Mouse (Mus musculus) mature B cell (primary cell): ENCODE results near the gene Cfap299.
"Not testable (repeated sequence)": the region's sequence is repeated elsewhere in the genome, so short reads cannot be mapped to it uniquely, and the experiment has no call there.

ENCODE experiments used
- in situ Hi-C: fragments of 300-500 bp; cut with MboI; formaldehyde crosslinking; loops from 2 replicates; pipeline ENCODE4 v1.14.3; 2019

Cfap299 gene

DNA sequence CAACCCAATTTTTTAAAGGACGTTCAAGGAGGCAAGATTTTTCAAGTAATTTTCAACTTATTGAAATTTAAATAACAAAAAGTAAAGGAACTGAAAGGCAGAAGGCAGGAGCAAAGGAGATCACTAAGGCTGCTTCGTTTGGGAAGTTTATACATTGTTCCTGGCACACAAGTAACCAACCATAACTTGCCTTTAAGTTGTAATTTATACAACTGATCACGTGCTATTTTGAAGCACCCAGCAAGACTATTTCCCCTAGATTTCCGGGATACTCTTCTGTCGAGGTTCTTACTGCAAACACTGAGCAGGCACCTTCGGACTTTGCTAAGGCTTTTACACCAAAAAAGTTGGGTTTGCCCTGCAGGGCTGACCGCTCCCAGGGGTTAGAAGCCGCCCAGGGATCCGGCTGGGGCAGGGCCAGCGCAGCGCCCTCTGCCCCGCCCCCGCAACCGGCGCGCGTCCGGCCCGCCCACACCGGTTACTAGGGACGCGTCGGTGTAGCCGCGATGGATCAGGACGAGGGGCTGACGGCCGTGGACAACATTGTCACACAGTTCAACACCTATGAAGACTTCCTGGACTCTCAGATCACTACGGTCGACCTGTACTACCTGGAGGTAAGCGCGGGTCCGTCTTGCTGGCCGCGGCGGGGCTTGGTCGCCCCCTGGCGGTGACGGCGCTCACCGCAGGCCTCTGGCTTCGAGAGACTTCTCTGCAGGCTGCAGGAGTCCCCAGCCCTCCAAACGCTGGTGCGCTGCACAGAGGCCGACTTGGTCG is at the start of gene Cfap299:
Gene Cfap299 (plus strand): TSS at position 457 of the 777 bp plus-strand sequence.
- in situ Hi-C loops = loop anchor here (10.0 kb wide), 1 partner anchor 1194 kb away; no protein-coding TSS in a partner anchor

DNA sequence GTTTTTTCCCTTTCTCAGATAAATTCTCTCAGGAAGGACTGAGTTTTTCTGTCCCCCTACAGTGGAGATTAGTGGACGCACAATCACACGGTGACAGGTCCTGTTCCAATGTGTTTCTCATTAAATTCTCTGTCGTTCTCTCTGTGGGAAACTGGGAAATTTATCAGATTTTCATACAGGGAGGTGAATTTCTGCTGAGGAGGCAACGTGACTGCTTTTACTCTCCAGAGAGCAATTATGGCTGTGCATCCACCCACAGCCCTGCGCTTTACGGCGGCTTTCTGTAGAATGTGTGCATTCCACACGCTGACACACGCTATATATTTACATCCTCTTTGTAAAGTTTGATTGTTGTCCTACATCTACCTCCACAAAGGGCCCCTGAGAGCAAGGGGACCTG is 47.1 kb upstream of the Cfap299 start:
- in situ Hi-C loops = no loop called here

DNA sequence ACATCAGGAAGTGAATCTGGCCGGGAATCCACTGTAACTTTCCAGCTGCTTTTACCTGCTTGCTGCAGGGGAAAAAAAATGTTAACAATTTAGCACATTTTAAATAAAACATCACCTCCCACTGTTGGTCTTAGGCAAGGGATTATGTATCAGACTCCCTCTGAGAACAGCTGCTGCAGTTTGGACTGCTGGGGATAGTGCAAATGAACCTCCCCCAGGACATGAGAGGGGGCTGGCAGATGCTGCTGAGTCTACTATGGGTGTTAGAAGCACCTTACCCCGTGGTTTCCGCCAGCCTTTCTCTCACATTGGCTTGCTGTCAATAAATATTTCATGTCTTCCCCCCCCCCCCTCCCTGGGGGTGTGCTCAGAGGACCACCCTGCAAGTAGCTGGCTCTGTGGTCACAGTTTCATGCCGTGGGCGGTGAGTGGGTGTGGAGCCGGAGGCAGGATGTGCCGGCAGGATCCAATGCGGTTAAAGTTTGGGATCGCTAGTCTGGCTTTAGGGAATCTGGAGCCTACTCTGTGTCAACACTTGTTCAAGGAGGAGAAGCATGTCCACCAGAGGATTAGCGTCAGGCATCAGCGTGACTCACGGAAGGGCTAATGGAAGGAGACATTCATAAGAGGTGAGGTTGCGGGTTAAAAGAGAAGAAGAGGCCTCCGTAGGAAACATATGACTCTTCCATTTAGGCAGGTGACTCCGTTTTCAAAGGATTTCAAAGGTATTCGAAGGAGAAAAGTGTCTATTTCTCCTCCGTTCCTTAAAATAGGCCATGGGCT is 45.2 kb upstream of the Cfap299 start:
- in situ Hi-C loops = no loop called here

DNA sequence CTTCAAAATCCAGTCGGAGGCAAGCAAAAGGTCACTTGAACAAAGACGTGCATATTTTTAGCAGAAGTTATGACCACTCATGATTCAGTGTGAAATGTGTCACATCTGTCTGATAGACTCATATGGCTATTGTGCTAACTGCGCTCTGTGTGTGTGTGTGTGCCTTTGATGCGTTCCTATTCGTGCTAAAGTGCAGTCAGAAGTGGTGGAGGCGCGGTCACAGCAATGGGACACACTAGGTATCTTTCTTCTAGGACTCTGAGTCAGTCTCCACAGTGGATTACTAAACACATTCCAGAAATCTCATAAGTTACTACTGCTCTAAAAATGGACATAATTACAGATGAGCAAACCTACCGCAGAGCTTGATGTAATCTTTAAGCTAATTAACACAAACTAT is 38.5 kb upstream of the Cfap299 start:
- in situ Hi-C loops = no loop called here

DNA sequence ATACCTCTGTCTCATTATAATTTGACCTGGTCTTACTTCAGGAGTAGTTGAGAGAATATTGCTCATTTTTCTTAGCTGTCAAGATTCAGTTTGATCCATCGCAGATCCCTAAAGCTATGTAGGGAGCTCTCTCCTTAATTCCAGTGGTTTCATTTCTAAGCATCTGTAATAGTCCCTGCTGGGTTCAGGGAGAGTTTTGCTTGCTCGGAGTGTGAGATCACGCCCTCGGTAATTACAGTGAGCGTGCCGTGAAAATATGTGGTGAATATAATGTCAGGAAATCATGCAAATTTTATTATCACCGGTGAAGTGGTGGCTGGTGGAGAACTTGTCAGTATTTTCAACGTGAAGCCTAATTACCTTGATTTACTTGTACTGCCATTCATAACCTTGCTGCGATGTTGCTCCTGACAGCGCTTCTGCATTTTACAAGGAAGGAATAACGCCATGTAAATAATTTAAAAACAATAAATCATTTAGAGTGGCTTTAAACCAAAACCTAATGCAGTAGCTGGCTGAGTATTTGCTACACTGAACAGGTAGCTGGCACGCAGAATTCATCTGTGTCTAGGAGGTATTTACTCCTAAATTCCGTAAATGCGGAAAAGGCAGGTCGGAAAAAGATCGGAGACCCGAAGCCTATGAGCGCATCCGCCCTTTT is 36.6 kb upstream of the Cfap299 start:
- in situ Hi-C loops = no loop called here

DNA sequence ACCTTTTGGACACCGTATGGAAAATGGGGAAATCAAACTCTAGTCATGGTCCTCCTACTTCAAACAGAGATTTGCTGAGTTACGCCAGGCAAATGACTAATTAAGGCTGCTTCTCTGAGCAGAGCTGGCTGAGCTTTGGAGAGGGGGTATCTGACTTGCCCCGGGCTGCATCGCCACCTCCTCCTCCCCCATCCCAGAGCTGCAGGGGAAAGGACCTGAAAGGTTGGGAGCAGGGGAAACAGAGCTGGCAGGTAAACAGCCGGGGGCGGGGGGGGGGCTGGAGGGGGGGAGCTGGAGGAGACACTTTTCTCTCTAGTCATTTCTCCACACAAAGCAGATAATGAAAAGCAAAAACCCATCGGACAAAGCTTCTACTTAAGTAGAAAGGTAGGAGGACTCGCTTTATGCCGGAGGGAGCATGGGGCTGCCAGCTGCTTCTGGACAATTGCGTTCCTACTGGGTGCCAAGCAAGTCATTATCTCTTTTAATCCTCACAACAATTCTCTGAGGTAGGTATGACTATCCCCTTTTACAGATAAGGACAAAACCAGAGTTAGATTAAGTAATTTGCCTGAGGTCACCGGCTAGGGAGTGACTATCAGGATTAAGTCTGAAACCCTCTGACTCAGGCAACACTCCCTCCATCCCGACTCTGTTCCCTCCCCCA is 35.9 kb upstream of the Cfap299 start:
- in situ Hi-C loops = no loop called here

DNA sequence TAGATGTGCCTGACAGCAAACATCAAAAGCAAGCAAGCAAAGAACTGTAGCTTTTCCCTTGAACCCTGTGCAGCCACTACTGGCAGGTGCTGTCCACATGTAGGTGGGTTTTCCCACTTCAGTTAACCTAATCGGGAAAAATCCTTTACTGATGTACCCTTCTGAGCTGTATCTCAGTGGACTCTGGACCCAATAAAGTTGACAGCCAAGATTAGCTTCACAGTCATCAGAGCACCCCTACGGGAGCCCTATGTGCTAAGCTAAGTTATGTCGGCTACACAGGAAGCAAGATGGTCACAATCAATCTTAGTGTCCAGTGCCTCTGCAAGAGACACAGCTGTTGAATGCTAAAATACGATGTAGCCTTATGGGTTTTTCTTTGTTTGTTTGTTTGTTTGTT is 29.0 kb upstream of the Cfap299 start:
- in situ Hi-C loops = no loop called here

DNA sequence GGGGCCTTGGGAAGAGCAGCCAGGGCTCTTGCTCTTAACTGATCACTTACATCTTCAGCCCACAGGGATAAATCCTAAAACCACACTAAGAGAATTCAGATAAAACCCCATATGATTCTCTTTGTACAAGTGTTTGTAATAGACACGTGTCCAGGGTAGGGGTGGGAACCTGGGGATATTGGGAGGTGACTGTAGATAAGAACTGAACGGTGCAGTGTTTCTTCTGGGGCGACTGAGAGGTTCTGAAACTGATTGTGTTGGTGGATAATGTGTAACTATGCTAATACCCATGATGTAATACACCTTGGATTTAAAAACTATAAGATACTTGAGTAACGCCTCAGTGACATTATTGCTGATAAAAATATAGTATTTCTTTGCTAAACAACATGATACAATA is 23.4 kb upstream of the Cfap299 start:
- in situ Hi-C loops = no loop called here

DNA sequence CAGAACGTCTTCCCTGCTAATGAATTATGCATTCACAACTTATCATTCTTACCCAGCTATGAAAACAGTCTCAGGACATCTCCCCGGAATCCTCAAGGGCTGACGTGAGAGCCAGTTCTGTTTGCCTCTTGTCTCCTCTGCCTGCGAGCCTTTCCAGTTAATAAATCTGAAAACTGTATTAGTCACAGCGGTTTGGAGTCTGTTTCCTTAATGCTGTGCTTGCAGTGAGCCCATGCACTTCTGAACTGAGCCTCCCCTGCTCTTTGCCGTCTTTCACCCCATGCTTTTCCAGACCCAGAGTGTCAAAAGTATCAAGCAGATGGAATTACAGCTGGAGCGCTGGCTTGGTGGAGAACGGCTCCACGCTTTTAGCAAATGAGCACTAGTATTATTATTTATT is 22.6 kb upstream of the Cfap299 start:
- in situ Hi-C loops = no loop called here

DNA sequence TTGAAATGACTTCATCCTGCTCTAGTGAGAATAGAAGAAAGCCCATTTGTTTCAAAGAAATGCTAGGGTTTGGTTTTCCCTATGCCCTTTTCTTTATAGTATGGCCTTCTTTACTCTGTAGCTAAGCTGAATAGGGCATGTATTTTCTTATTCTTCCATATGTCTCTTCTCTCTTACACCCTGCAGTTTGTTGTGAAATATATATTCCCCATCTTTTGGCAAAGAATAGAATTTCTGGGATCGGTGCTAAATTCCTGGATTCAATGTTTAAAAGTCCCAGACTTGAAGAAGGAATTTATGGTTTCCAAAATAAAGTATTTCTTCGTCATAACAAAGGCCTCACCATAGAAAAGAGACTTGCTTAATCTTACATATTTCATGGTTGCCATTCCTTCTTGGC is 2.5 kb upstream of the Cfap299 start:
- in situ Hi-C loops = loop anchor here (10.0 kb wide), 1 partner anchor 1192 kb away; no protein-coding TSS in a partner anchor

DNA sequence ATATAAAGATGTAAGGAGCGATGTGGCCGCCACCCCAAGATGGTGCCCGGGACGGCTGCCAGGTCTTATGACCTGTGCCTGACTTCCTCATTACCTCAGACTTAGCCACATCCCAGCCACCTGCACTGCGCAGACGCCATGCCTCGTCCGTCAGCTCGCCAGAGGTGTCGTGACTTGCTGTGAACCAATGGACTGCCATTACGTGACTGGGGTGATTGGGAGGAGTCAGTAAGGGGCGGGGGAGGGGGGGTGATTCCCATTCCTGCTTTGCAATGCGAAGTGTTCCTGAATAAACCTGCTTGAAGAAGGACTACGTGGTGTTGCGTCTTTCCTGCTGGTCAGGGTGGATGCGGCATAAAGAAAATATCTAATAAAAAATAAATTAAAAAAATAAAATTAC is 14.6 kb downstream of the Cfap299 start:
- in situ Hi-C loops = not testable (repeated sequence)

DNA sequence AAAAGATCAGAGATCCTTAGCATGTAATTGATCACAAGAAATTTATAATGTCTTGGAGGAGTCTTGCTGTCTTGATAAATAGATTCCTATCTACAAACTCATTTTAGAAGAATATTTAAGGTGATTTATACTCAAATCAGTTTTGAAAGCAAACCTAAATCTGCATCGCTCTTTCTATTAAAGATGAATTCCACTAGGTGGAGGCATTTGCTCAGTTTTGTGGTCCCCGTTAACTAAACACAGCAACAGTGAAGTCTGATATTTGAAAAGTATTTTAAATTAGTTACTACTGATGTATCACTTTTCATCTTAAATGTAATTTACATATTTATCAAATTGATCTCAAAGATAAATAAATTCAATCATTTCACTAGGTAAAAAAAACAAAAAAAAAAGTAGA is 15.5 kb downstream of the Cfap299 start:
- in situ Hi-C loops = no loop called here

DNA sequence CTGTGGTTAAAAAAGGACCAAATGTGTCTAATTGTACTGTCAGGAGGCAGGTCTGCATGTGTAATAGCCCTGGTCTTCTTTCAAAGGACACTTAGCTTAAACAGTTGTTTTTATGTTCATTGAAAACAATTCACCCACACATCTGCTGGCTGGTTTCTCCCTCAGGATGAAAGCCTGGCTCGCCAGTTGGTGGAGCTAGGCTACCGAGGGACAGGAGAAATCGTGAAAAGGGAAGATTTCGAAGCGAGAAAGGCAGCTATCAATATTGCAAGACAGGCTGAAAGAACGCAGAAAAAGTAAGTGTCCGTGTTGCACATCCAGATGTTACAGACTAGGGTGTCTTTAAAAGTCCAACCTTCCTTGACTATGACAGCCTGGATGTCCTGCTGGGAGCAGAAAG is 17.0 kb downstream of the Cfap299 start:
- in situ Hi-C loops = no loop called here

DNA sequence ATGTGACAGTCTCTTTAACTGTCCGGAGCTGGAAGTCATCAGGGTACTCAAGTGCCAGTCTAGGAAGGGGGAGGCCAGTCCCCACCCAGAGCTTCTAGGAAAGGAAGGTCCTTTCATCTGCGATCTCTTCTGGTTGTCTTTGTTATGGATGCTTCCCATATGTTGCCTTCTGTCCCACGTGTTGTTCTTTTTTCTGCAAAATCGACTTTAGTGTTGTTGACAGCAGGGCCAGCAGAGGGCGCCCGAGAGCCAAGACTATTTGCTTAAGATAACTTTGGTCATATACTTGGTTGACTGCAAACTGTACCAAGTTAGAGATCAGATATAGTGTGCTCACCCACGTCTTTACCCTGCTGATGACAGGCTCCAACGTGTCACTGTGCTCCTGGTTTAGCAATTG is 19.5 kb downstream of the Cfap299 start:
- in situ Hi-C loops = no loop called here

DNA sequence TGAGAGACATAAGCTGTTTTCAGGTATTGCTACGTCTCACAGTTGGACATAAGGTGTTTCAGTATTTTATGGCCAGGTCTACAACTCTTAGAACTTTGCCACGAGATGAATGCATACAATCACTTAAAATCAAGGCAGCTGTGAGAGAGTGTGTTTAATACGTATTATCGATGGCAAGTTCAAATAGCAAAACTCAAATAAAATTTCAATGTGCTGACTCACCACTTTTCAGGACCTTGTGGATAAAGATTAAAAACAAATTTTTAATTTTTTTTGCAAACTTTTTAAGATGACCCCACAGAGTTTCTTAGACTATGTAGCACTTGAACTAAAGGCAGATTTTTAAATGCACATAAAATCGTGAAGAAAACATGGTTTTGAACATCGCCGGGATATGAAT is 30.8 kb downstream of the Cfap299 start:
- in situ Hi-C loops = no loop called here

DNA sequence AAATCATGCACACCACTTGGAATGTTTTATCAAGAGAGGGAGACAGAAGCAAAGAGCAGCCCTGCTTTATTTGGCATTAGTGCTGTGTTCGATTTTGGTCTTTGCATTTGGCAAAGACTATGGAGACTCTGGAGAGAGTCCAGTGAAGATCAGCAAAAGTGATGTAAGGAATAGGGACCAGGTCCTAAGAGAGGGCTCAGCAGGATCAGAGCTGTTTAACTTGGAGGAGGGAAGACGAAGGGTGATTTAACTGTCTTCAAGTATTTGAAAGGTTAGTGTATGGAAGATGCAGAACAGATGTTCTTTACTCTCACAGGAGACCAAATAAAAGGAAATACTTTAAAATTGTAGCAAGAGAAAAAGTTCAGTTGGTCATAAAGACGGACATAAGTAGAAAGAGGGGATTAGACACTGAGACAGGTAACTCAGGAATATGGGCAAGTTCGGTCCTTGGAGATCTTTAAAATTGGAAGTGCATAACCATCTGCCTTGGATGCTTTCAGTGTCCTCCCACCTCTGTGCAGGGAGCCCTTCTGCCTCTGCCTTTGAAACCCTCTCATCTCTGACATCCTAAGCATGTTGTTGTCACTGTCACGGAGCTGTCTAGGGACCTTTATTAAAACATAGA is 31.8 kb downstream of the Cfap299 start:
- in situ Hi-C loops = no loop called here

DNA sequence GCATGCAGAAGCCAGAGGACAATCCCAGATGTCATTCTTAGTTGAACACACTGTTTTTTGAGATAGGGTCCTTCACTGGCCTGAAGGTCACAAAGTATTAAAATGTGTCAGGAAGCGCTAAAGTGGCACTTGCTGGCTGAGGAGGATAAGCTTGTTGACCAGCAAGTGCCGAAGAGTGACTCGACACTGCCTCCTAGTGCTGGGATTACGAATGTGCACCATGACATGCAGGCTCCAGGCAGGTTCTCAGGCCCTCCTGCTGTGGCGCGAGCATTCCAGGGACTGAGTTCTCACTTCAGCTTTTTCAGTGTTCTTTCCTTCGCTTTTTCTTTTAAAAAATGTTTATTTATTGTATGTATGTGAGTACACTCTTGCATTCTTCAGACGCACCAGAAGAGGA is 34.3 kb downstream of the Cfap299 start:
- in situ Hi-C loops = no loop called here

DNA sequence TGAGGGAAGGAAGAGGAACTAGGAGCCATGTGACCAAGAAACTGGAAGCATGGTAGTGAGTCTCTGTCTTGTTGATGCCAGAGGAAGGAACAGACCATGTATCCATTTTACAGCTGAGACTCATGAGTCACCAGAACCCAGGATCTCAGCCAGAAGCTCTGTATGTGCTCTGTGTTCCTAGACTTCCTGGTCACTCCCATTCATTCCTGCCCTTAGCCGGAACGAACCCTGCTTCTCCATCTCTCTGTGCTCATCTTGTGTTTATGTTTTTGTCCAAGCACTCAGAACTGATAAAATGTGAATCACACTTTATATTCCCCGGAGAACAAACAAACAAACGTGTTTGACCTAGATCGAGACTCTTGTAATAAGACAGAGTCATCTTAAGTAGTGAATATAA is 36.2 kb downstream of the Cfap299 start:
- in situ Hi-C loops = no loop called here

DNA sequence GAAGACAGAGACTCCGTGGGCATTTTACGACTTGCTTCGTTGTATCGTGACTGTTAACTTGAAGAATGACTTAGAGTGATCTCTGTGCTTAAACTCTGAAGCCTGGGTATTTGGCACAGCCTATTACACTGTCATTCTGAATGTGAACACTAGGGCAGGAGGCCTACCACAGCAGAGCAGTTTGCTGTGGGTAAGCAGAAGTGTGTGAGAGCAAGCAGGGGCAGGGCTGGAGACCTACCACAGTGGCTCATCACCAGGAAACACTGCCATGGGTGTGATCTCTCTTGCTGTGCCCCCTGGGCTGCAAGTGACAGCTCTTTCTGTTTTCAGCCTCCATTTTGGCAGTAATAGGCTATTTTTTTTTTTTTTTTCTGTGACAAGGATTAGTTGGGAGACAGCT is 39.7 kb downstream of the Cfap299 start:
- in situ Hi-C loops = no loop called here

DNA sequence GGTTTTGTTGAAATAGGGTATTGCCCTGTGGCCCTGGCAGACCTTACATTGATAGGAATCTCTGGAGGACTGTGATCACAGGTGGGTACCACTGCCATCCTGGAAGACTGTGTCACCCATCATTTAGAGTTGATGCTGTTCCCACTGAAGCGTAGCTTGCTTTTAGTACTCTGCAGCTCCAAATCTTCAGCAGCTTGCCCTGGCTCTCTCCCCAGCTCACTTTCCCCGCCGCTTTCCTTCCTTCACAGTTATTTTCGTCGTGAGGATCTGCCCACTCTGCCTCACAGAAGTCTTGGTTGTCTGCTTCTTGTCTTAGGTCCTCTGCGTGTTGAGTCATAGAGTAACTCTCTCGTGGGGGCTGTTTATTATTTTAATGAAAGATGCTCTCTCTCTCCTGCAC is 40.3 kb downstream of the Cfap299 start:
- in situ Hi-C loops = no loop called here

DNA sequence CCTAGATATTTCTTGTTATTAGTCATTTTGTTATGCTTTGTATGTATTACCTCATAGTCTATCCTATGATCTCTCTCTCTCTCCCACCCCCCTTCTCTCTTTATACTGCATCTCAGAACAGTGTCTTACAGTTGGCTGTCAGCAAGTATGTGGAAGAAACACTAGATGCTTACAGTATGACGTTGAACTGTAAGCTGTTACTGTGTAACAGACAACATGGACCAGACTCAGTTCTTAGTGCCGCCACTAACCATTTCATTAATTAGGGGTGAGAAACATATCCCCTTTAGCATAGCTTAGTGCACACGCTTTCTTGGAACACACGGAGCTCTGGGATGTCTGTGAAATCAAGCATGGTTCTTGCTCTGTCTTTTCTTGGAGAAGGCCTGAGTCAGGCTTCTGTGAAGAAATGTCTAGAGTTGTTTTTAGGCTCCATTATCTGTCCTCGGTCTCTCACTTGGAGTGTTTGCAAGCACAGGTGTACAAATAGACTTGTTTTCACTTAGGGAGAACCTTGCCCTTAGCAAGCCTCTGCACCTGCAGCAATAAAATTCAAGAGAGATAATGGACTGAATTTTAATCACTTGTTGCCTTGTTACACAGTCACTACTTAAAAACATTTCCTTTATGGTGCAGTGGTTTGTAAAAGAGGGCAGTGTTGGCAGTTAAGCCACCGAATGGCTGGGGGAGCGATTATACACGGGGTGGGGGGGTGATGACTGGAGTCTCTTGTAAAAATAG is 47.1 kb downstream of the Cfap299 start:
- in situ Hi-C loops = no loop called here
